Mouse (Mus musculus) heart, embryonic 16.5 days (tissue): ENCODE results near the gene Aktip. TPM values are rescaled to one million over a fixed set of nuclear protein-coding genes. Genes with fewer than 3 reads are reported as not detected.

Experiments
- ATAC-seq: fragments of 200-750 bp; cut with Nextera tagmentation; replicated peaks from 2 replicates; pipeline ENCODE4 v1.8.0; 2017; ENCODE audit warnings: moderate number of reproducible peaks; ENCODE audit not compliant: insufficient read depth, low FRiP score; ENCODE audit errors: extremely low read depth
- H3K27ac ChIP-seq: fragments of 300-500 bp; sonication (generic); 2 replicates; pipeline ENCODE4 v1.5.1; 2014; ENCODE audit warnings: mild to moderate bottlenecking, low read length, control low read depth, moderate library complexity
- H3K27me3 ChIP-seq: fragments of 300-500 bp; sonication (generic); 2 replicates; pipeline ENCODE4 v1.6.1; 2014; ENCODE audit warnings: low read length, mixed read lengths; ENCODE audit not compliant: control insufficient read depth, insufficient read depth
- H3K36me3 ChIP-seq: fragments of 300-500 bp; sonication (generic); 2 replicates; pipeline ENCODE4 v1.6.1; 2014; ENCODE audit not compliant: control insufficient read depth, insufficient read depth
- H3K4me1 ChIP-seq: fragments of 300-500 bp; sonication (generic); 2 replicates; pipeline ENCODE4 v1.6.1; 2014; ENCODE audit warnings: low read length, mixed read lengths; ENCODE audit not compliant: control insufficient read depth, insufficient read depth
- H3K4me2 ChIP-seq: fragments of 300-500 bp; sonication (generic); 2 replicates; pipeline ENCODE4 v1.6.1; 2014; ENCODE audit warnings: low read depth, mild to moderate bottlenecking, control low read depth, low read length
- H3K4me3 ChIP-seq: fragments of 300-500 bp; sonication (generic); 2 replicates; pipeline ENCODE4 v1.5.1; 2014; ENCODE audit warnings: mild to moderate bottlenecking, control low read depth, low read length
- H3K9ac ChIP-seq: fragments of 300-500 bp; sonication (generic); 2 replicates; pipeline ENCODE4 v1.6.1; 2014; ENCODE audit warnings: low read length, control low read depth
- H3K9me3 ChIP-seq: fragments of 300-500 bp; sonication (generic); replicated peaks from 2 replicates; pipeline ENCODE4 v1.6.1; 2016; ENCODE audit warnings: low read length; ENCODE audit not compliant: control insufficient read depth
- WGBS: fragments of 180-500 bp; shearing (Covaris S2); extraction: QIAGEN DNeasy Blood & Tissue Kit; methylation state at CpG from one replicate; pipeline ENCODE4 v1.1.7; 2014; 5-methylcytosine and 5-hydroxymethylcytosine counted together
- polyA plus RNA-seq: library from polyadenylated mRNA; unstranded; fragments of >200 nt; fragmentation: Nextera tagmentation; extraction: Ambion mirVana; gene quantifications from 2 replicates; pipeline ENCODE4 v1.2.1, GENCODE M21; 2015

The Aktip gene
- polyA plus RNA-seq, 1 experiment from 2014 or later: 52.3 TPM

- Histone ChIP-seq H3K9me3 (0 out of 2 replicates have a peak, but pooled peaks cover 3% of the 10 kb centered on the region), H3K9ac (no peak overlapping the region), H3K4me2 (no peak overlapping the region), H3K27me3 (no peaks in the 10 kb centered on the region), H3K4me3 (no peak overlapping the region), H3K4me1 (no peaks in the 10 kb centered on the region), H3K36me3 (no peaks in the 10 kb centered on the region), H3K27ac (no peak overlapping the region)
- no peak for ATAC-seq
- WGBS: 67% methylated on average over 3 of the region's 3 CpGs
Observed at GRCm38 (mm10) chr8:91149298-91149697, 50.5 kb downstream of the Aktip start.

GRCm38 (mm10) chr8:91148643-91149178 is 51.1 kb downstream of the Aktip start:
- Histone ChIP-seq H3K9me3 (no peaks in the 10 kb centered on the region), H3K27me3 (no peaks in the 10 kb centered on the region), H3K4me2 (peak overlapping the region; percentile 63; the same call in 1 of the 2 replicates), H3K36me3 (no peaks in the 10 kb centered on the region), H3K9ac (no peak overlapping the region), H3K4me3 (no peak overlapping the region), H3K27ac (no peak overlapping the region), H3K4me1 (no peaks in the 10 kb centered on the region)
- WGBS: 64% methylated on average over 15 of the region's 15 CpGs
- ATAC-seq: no peak

GRCm38 (mm10) chr8:91147715-91148114 is 52.1 kb downstream of the Aktip start:
- no peaks in the 10 kb centered on the region; the same call in 1 of the 2 replicates for H3K9me3 ChIP-seq
- peak overlapping the region; percentile 59; the same call in 1 of the 2 replicates for H3K9ac ChIP-seq
- peak overlapping the region; percentile 63 for H3K4me2 ChIP-seq
- peak overlapping the region; percentile 46 for H3K4me3 ChIP-seq
- H3K27me3 ChIP-seq: no peaks in the 10 kb centered on the region
- no peak for ATAC-seq
- 12% methylated on average over 6 of the region's 6 CpGs for WGBS
- no peak overlapping the region for H3K27ac ChIP-seq
- no peaks in the 10 kb centered on the region for H3K4me1 ChIP-seq
- H3K36me3 ChIP-seq: no peaks in the 10 kb centered on the region

GRCm38 (mm10) chr8:91140828-91141227 is 58.9 kb downstream of the Aktip start:
- H3K36me3 ChIP-seq: no peaks in the 10 kb centered on the region
- no peak overlapping the region for H3K4me2 ChIP-seq
- H3K9ac ChIP-seq: no peak overlapping the region
- H3K9me3 ChIP-seq: no peaks in the 10 kb centered on the region; the same call in 1 of the 2 replicates
- no peak overlapping the region for H3K27ac ChIP-seq
- H3K4me1 ChIP-seq: no peaks in the 10 kb centered on the region
- no peak overlapping the region for H3K4me3 ChIP-seq
- ATAC-seq: no peak
- H3K27me3 ChIP-seq: no peaks in the 10 kb centered on the region
- 75% methylated on average over 4 of the region's 4 CpGs for WGBS

- Histone ChIP-seq H3K27ac (no peak overlapping the region), H3K36me3 (no peaks in the 10 kb centered on the region), H3K27me3 (no peaks in the 10 kb centered on the region), H3K4me1 (peaks cover 10% of the 10 kb centered on the region), H3K9ac (no peak overlapping the region), H3K4me2 (no peak overlapping the region), H3K9me3 (no peaks in the 10 kb centered on the region), H3K4me3 (no peak overlapping the region)
- no peak for ATAC-seq
- WGBS: 78% methylated on average over 14 of the region's 14 CpGs
Observed at GRCm38 (mm10) chr8:91135308-91136181, 64.2 kb downstream of the Aktip start.

- peaks cover 10% of the 10 kb centered on the region for H3K4me1 ChIP-seq
- 0 out of 2 replicates have a peak, but pooled peaks cover under 1% of the 10 kb centered on the region for H3K36me3 ChIP-seq
- H3K9me3 ChIP-seq: no peaks in the 10 kb centered on the region
- H3K4me2 ChIP-seq: peak overlapping the region; percentile 53
- no peak for ATAC-seq
- H3K4me3 ChIP-seq: peak overlapping the region; percentile 81
- H3K9ac ChIP-seq: peak overlapping the region; percentile 49; the same call in 1 of the 2 replicates
- WGBS: 62% methylated on average over 12 of the region's 12 CpGs
- no peaks in the 10 kb centered on the region for H3K27me3 ChIP-seq
- H3K27ac ChIP-seq: peak overlapping the region; percentile 43
Observed at GRCm38 (mm10) chr8:91134659-91135058, 65.1 kb downstream of the Aktip start.

- Histone ChIP-seq H3K27ac (peak overlapping the region; percentile 43; the same call in 1 of the 2 replicates), H3K9ac (peak overlapping the region; percentile 49; the same call in 1 of the 2 replicates), H3K4me2 (peak overlapping the region; percentile 53), H3K4me3 (peak overlapping the region; percentile 81), H3K36me3 (peaks cover 6% of the 10 kb centered on the region; the same call in 1 of the 2 replicates), H3K4me1 (peaks cover 10% of the 10 kb centered on the region), H3K27me3 (no peaks in the 10 kb centered on the region), H3K9me3 (no peaks in the 10 kb centered on the region)
- ATAC-seq: peak; percentile 99
- 0% methylated on average over 24 of the region's 24 CpGs for WGBS
Observed at GRCm38 (mm10) chr8:91134070-91134475, 65.7 kb downstream of the Aktip start.

- 0 out of 2 replicates have a peak overlapping the region, but pooled peaks have one; percentile 39 for H3K27ac ChIP-seq
- H3K36me3 ChIP-seq: peaks cover 8% of the 10 kb centered on the region
- WGBS: under 1% methylated on average over 52 of the region's 58 CpGs
- peak overlapping the region; percentile 82 for H3K9ac ChIP-seq
- no peaks in the 10 kb centered on the region for H3K27me3 ChIP-seq
- peak; percentile 37 for ATAC-seq
- H3K4me3 ChIP-seq: peak overlapping the region; percentile 81
- peak overlapping the region; percentile 96 for H3K4me2 ChIP-seq
- no peaks in the 10 kb centered on the region for H3K9me3 ChIP-seq
- peaks cover 10% of the 10 kb centered on the region for H3K4me1 ChIP-seq
Observed at GRCm38 (mm10) chr8:91133441-91134069, 66.2 kb downstream of the Aktip start.
